Mouse (Mus musculus): ENCODE results near the gene Magi1. TPM values are rescaled to one million over a fixed set of nuclear protein-coding genes. Genes with fewer than 3 reads are reported as not detected.
"Not testable (repeated sequence)": the region's sequence is repeated elsewhere in the genome, so short reads cannot be mapped to it uniquely, and the experiment has no call there.

The Magi1 gene
- polyA plus RNA-seq, 1 experiment from 2014 or later, result 31.4 TPM

DNA sequence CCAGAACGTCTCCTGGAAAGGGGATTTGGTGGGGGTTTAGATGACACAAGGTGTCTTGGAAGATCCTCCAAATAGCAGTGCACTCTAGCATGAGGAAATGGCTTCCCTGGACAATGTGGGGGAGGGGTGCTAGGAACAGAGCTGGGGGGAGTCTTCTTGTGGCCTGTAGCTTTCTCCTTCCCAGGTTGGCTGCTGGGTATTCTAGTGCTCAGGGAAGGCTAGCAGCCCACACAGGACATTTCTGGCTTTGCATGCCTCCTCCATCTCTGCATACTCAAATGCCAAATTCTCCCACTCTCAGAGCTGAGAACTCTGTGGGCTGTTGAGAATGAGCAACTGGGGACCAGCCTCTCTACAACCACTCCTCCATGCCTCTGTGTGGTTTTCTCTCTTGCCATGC lies 622.6 kb downstream of the Magi1 start:
- WGBS, result 27% methylated on average over 1 of the region's 1 CpGs
- ATAC-seq (ENCODE audit: low read depth), result no peak
- Histone ChIP-seq H3K9me3 (ENCODE audit: control insufficient read depth, low read length) (no peaks in the 10 kb centered on the region), H3K36me3 (ENCODE audit: control insufficient read depth, insufficient read depth, low read length) (no peaks in the 10 kb centered on the region), H3K4me2 (ENCODE audit: low read depth, low read length) (no peak overlapping the region), H3K4me3 (ENCODE audit: low read depth, low read length) (no peak overlapping the region), H3K4me1 (ENCODE audit: control insufficient read depth, insufficient read depth, low read length) (no peaks in the 10 kb centered on the region), H3K9ac (replicated peaks; ENCODE audit: low read depth, low read length) (no peak overlapping the region), H3K27ac (ENCODE audit: low read depth, low read length) (no peak overlapping the region), H3K27me3 (ENCODE audit: control insufficient read depth, insufficient read depth, low read length) (no peaks in the 10 kb centered on the region)

DNA sequence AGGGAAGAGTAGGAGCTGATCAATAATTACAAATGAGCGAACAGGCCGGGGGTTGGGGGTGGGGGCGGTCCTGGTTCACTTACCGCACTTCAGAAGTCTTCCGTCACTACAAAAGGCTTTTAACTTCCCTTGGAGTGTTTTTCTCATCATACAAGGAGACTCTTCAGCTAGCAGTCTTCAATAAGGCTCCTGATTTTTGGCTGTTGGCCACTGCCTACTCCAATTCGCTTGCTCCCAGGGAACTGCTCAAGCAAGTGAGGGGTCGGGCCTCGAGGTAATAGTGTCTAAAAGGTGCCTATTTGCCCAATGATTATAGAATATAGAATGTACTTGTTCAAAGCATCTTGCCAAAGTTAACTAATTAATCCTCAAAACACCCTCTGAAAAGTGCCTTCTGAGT lies 624.2 kb downstream of the Magi1 start:
- no peak overlapping the region for H3K4me2 ChIP-seq (ENCODE audit: low read depth, low read length)
- 68% methylated on average over 8 of the region's 8 CpGs for WGBS
- H3K9ac ChIP-seq (replicated peaks; ENCODE audit: low read depth, low read length), result no peak overlapping the region
- H3K27ac ChIP-seq (ENCODE audit: low read depth, low read length), result no peak overlapping the region
- no peaks in the 10 kb centered on the region for H3K4me1 ChIP-seq (ENCODE audit: control insufficient read depth, insufficient read depth, low read length)
- H3K27me3 ChIP-seq (ENCODE audit: control insufficient read depth, insufficient read depth, low read length), result no peaks in the 10 kb centered on the region
- no peak overlapping the region for H3K4me3 ChIP-seq (ENCODE audit: low read depth, low read length)
- H3K36me3 ChIP-seq (ENCODE audit: control insufficient read depth, insufficient read depth, low read length), result no peaks in the 10 kb centered on the region
- ATAC-seq (ENCODE audit: low read depth), result no peak
- no peaks in the 10 kb centered on the region for H3K9me3 ChIP-seq (ENCODE audit: control insufficient read depth, low read length)

DNA sequence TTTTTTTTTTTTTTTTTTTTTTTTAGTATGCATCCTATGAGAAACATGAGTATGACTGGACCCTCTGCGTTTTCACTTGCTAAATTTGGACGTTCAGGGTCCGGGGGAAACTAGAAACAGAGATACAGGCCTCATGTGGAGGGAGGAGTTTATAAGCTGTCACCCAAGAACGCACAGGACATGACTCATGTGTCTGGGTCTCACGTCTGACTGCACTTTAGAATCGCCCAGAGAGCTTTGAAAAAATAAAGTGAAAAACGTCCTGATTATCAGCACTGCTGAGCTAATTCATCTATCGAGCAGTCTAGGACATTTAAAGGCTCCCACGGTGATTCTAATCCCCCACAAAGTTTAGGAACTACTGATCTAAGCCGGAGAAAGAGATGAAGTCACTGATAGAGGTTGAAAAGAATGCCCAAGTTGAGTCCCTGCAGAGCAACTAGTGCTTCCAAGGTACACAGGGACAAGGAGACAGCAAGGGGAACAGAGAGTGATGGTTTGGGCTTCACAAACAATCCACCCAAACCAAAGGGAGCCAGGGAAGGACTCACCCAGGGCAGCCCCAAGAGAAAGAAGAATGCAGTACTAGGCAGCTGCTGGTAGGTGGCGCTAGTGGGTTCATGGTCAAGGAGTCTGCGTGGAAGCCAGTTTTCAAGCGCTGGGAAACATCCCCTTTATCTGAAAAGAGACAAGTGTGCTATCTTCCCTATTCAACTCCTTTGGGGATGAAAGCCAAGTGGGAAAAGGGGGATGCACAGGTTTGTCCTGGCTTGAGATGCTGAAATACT lies 626.3 kb downstream of the Magi1 start:
- Histone ChIP-seq H3K4me3 (ENCODE audit: low read depth, low read length) (no peak overlapping the region), H3K9me3 (ENCODE audit: control insufficient read depth, low read length) (no peaks in the 10 kb centered on the region), H3K4me1 (ENCODE audit: control insufficient read depth, insufficient read depth, low read length) (no peaks in the 10 kb centered on the region), H3K27ac (ENCODE audit: low read depth, low read length) (no peak overlapping the region), H3K36me3 (ENCODE audit: control insufficient read depth, insufficient read depth, low read length) (no peaks in the 10 kb centered on the region), H3K9ac (replicated peaks; ENCODE audit: low read depth, low read length) (no peak overlapping the region), H3K4me2 (ENCODE audit: low read depth, low read length) (no peak overlapping the region), H3K27me3 (ENCODE audit: control insufficient read depth, insufficient read depth, low read length) (no peaks in the 10 kb centered on the region)
- no peak for ATAC-seq (ENCODE audit: low read depth)
- WGBS, result 40% methylated on average over 13 of the region's 13 CpGs

DNA sequence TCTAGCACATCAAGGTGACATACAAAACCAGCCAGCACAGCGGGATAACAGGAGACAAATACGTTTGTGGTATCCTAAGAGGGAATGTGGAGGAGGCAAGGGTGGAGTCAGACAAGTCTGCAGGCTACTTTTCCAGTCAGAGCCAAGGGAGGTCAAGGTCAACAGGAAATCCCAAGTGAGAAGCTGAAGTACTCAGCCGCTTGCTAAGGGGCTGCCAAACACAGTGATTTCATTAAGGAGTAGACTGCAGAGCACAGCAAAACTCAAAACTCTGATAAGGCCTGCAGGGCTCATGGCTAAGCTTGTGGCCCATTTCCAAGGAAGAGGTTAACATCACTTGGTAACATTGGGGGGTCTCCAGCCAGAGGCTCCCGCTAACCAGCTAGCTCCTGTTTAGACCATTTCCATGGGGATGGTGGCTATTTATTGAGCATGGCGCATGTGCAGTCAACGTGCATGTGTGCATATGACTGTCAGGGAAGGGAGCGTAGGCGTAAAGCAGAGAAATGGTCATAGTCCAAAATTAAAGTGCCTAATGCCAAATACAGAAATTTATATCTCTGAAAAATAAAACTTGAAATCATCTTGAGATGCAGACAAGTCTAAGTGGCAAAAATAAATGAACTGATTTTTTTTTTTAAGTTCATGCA lies 635.0 kb downstream of the Magi1 start:
- Histone ChIP-seq H3K27me3 (ENCODE audit: control insufficient read depth, insufficient read depth, low read length) (no peaks in the 10 kb centered on the region), H3K4me2 (ENCODE audit: low read depth, low read length) (no peak overlapping the region), H3K9ac (replicated peaks; ENCODE audit: low read depth, low read length) (no peak overlapping the region), H3K9me3 (ENCODE audit: control insufficient read depth, low read length) (no peaks in the 10 kb centered on the region), H3K36me3 (ENCODE audit: control insufficient read depth, insufficient read depth, low read length) (no peaks in the 10 kb centered on the region), H3K4me3 (ENCODE audit: low read depth, low read length) (no peak overlapping the region), H3K27ac (ENCODE audit: low read depth, low read length) (no peak overlapping the region), H3K4me1 (ENCODE audit: control insufficient read depth, insufficient read depth, low read length) (no peaks in the 10 kb centered on the region)
- WGBS, result 86% methylated on average over 8 of the region's 8 CpGs
- ATAC-seq (ENCODE audit: low read depth), result no peak

DNA sequence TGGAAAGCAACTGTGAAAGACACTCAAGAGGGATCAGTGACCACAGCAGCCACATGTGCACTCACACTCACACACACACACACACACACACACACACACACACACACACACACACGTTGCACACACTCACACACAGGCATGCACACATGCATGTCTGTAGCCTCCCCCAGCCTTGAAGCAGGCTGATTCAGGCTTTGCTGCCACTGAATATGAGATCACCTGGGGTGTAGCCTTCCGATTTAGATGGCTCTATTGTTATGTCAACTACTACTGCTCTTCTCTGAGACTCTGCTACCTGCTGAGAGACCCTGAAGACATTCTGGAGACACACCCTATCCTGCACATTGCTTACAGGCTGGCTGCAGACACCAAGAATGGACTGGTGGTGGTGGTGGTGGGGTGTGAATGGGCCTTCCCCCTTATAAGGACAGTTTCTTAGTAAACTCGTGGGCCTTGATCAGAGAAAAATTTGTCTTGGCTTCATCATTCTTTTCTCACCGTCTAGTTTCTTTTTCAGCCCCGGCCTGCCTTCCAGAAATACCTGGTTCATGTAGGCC lies 653.9 kb downstream of the Magi1 start:
- H3K9ac ChIP-seq (replicated peaks; ENCODE audit: low read depth, low read length); H3K9me3 ChIP-seq (ENCODE audit: control insufficient read depth, low read length); H3K4me1 ChIP-seq (ENCODE audit: control insufficient read depth, insufficient read depth, low read length); H3K36me3 ChIP-seq (ENCODE audit: control insufficient read depth, insufficient read depth, low read length); H3K27me3 ChIP-seq (ENCODE audit: control insufficient read depth, insufficient read depth, low read length); ATAC-seq (ENCODE audit: low read depth); H3K27ac ChIP-seq (ENCODE audit: low read depth, low read length); H3K4me3 ChIP-seq (ENCODE audit: low read depth, low read length); H3K4me2 ChIP-seq (ENCODE audit: low read depth, low read length): not testable (repeated sequence)
- WGBS, result 62% methylated on average over 5 of the region's 5 CpGs

DNA sequence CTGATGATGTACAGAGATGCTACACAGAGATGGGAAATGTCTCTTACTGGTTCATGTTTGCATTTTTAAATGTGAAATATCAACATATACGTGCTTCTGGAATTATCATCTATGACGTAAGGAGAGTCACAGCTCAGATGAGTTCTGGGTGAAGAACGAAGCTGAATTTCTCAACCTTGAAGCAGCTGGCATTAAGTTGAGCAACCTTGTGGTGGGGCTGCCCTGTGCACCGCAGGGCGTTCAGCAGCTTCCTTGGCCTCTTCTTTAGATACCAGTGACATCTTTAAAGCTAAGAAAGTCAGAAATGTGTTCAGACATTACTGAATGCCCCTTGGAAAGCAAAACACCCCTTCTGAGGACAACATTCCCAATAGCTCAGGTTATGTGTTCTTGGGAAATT lies 656.5 kb downstream of the Magi1 start:
- H3K27ac ChIP-seq (ENCODE audit: low read depth, low read length), result no peak overlapping the region
- no peaks in the 10 kb centered on the region for H3K9me3 ChIP-seq (ENCODE audit: control insufficient read depth, low read length)
- no peaks in the 10 kb centered on the region for H3K27me3 ChIP-seq (ENCODE audit: control insufficient read depth, insufficient read depth, low read length)
- WGBS, result 92% methylated on average over 5 of the region's 5 CpGs
- H3K4me2 ChIP-seq (ENCODE audit: low read depth, low read length), result no peak overlapping the region
- no peak overlapping the region for H3K9ac ChIP-seq (replicated peaks; ENCODE audit: low read depth, low read length)
- no peak for ATAC-seq (ENCODE audit: low read depth)
- no peaks in the 10 kb centered on the region for H3K36me3 ChIP-seq (ENCODE audit: control insufficient read depth, insufficient read depth, low read length)
- no peak overlapping the region for H3K4me3 ChIP-seq (ENCODE audit: low read depth, low read length)
- no peaks in the 10 kb centered on the region for H3K4me1 ChIP-seq (ENCODE audit: control insufficient read depth, insufficient read depth, low read length)

Other genes with a start within 250 kb of the Magi1 start
- 6.9 and 7.9 TPM in 2 replicates for gene Slc25a26, start 216.4 kb upstream of the Magi1 start, polyA plus RNA-seq (2014; fragmentation: Nextera tagmentation; extraction: Ambion mirVana)